Mouse (Mus musculus): ENCODE data around the gene Cpt2. TPM values are rescaled to one million over a fixed set of nuclear protein-coding genes. Genes with fewer than 3 reads are reported as not detected.
A peak's percentile ranks its signal among the peaks of the same experiment; 100 is the strongest.

Gene Cpt2
- 100 to 1,000 TPM; 257 to 276 TPM for total RNA-seq (2021)
- long read RNA-seq, experiment 1, transcript Cpt2-201 (5 exons, 2,372 nt), result major isoform, 603 of 644 reads
- long read RNA-seq, experiment 1, transcript Cpt2-203 (4 exons, 1,015 nt), result minor isoform, 8 of 644 reads
- long read RNA-seq, experiment 1, partial matches to known transcripts, result 26 of 644 reads
- long read RNA-seq, experiment 1, other reads (novel, unspliced or antisense), result 7 of 644 reads
- long read RNA-seq, experiment 2, transcript Cpt2-201 (5 exons, 2,372 nt), result major isoform, 630 of 657 reads
- long read RNA-seq, experiment 2, partial matches to known transcripts, result 16 of 657 reads
- long read RNA-seq, experiment 2, other reads (novel, unspliced or antisense), result 7 of 657 reads

DNA sequence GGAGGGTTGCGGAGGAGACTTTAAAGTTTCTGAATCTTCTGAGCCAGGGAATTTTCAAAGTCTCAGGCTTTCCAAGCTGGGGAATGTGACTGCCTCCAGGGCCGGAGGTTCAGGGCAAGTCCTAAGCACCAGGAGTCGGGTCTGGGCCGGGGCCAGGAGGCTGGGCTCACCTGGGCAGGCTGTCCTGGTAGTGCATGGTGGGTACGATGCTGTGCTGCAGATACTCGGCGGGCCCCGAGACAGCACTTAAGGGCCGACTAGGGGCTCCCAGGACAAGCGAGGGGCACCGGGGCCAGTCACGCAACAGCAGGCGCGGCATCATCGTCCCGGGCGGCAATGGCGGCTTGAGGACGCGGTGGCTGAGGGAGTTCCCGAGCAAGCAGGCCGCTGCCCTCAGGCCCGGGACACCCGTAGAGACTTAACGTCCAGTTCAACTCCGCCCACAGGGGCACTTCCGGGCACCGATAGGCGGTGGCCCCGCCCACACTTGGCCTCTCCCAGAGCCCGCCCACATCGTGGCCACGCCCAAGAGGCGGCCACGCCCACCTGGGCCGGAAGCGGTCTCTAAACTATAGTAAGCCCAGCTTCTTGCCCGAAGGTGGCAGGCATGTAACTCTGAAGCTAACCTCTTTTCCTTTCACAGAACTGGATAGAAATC is at the start of gene Cpt2:
Gene Cpt2 (minus strand): TSS at position 466 of the 658 bp plus-strand sequence.
- DNase-seq, result peak; percentile 96 to 98
- intact Hi-C loops (cut with DNase I), result loop anchor here (10.0 kb wide), 1 partner anchor 402 kb away; the partner anchor contains the start of gene Coa7

DNA sequence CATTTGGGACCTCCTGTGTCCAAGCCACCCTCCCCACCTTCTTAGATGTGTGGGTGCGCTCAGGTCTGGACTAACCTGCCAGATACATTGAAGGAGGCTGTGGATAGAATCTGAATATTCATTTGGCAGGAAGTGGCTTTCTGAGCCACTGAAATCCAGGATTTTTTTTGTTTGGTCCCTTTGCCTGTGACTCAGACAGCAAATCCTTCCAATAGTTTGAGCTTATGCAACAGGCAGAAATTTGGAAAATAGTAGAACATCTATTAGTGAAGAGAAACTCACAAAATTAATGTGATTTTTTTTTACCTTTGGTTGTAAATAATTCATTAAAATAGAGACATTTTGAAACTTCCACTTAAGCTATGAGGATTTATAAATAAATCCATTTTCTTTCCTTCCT is 47.8 kb upstream of the Cpt2 start:
- DNase-seq, result no peak
- intact Hi-C loops (cut with DNase I), result no loop called here

- intact Hi-C loops (cut with DNase I), result no loop called here
- no peak for DNase-seq
These were observed 46.4 kb upstream of the Cpt2 start for GRCm38 (mm10) chr4:107969781-107970180.

- DNase-seq, result no peak
- intact Hi-C loops (cut with DNase I), result no loop called here
These were observed 44.7 kb upstream of the Cpt2 start, which contains the start of gene Slc1a7 for GRCm38 (mm10) chr4:107967966-107968682. Slc1a7 (plus strand) TSS chr4:107968332.

DNA sequence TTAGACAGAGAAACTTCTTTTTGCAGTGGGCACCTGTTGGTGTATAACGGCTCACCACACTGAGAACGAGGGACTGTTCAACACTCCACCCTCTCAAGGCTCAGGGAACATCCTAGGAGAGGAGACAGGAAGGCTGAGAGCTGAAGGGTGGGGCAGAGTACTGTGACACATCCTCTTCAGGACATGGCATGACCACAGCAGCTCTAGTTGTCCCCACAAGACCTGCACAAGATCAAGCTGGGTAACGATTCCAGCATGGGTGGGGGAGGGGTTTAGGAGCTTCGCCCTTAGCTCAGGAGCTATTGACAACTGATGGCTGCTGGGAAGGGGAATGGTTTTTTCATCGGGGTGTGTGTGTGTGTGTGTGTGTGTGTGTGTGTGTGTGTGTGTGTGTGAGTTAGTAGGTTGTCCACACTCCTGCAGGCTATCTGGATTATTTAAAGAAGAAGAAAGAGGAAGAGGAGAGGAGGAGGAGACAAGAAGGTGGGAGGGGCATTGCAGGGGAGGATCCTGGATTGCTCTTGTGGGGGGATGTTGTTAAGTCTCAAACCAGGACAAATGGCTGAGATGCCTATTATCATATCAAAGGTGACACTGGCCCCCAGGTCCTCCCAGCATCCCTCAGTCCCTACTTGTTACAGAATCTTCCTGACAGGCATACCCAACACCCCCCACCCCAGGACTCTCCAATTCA is 43.2 kb upstream of the Cpt2 start:
- intact Hi-C loops (cut with DNase I), result no loop called here
- peak in 1 of 2 experiments; percentile 55 for DNase-seq

DNA sequence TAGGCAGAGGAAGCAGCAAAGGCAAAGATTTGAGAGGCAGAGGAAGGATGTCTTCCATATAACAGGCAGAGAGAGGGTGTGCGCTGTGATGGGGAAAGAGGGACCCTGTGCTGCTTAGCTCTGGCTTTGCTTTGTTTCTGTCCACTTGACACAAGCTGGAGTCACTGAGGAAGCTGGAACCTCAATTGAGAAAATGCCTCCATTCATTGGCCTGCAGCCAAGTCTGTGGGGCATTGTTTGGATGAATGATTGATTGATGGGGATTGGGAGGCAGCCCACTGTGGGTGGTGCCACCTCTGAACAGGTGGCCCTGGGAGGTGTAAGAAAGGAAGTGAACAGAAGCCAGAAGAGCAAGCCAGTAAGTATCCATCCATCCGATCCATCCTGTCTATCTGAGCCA is 39.4 kb upstream of the Cpt2 start:
- DNase-seq, result no peak
- intact Hi-C loops (cut with DNase I), result no loop called here

- peak; percentile 78 to 89 for DNase-seq
- intact Hi-C loops (cut with DNase I), result no loop called here
These were observed 38.8 kb upstream of the Cpt2 start for GRCm38 (mm10) chr4:107962044-107962732.

DNA sequence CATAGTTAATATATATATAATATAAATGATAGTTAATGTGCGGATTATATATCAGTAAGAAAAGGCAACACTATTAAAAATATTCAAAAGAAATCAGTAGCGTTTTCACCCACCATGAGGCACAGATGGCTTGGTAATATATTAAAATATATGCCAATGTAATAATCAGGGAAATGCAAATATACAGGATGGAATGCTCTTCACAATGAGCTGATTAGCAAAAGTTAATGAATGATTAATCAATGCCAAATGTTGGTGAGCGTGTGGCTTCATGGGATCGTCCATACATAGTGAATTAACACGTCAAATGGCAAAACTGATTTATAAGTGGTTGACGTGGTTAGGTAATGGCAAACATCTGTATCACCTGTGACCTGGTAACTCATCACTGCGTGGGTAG is 35.1 kb upstream of the Cpt2 start:
- DNase-seq, result no peak
- intact Hi-C loops (cut with DNase I), result no loop called here

- intact Hi-C loops (cut with DNase I), result no loop called here
- DNase-seq, result no peak
These were observed 32.3 kb upstream of the Cpt2 start for GRCm38 (mm10) chr4:107955691-107956090.

DNA sequence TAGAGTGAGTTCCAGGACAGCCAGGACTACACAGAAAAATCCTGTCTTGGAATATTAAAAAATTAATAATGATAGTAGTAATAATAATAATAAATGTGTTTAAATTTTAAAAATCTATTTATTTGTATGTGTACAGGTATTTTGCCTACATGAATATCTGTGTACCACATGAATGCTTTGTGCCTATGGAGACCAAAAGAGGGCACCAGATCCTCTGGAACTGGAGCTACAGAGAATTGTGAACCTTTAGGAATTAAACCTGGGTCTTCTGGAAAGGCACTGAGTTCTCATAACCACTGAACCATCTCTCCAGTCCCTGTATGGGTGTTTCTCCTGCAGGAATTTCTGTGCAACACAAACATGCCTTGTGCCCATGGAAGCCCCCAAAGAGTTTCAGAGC is 29.4 kb upstream of the Cpt2 start:
- DNase-seq, result no peak
- intact Hi-C loops (cut with DNase I), result loop anchor here (5.0 kb wide), 1 partner anchor 79 kb away; no protein-coding TSS in a partner anchor

GRCm38 (mm10) chr4:107949918-107950317 is 26.5 kb upstream of the Cpt2 start:
- intact Hi-C loops (cut with DNase I), result loop anchor here (5.0 kb wide), 1 partner anchor 82 kb away; no protein-coding TSS in a partner anchor

DNA sequence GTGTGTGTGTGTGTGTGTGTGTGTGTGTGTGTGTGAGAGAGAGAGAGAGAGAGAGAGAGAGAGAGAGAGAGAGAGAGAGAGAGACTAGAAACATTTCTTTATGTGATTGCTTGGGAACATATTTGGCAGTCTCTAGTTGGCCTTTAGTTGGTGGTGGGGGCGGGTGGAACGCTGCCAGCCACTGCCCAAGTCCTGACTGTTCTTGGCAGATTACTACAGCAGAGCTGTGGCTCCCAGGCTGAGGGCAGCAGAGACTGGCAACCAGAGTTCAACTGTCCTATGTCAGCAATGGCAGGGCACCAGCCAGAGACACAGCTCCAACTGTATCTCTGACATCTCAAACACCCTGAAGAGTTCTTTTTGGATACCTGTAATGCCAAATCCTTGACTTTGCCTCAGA is 20.7 kb upstream of the Cpt2 start:
- intact Hi-C loops (cut with DNase I), result loop anchor here (5.0 kb wide), 1 partner anchor 383 kb away; the partner anchor contains the start of gene Coa7
- peak; percentile 31 to 34 for DNase-seq

More at GRCm38 (mm10) chr4:107949918-107950317, 26.5 kb upstream of the Cpt2 start:
- no peak for DNase-seq

GRCm38 (mm10) chr4:107942741-107943140 is 19.3 kb upstream of the Cpt2 start:
- no peak for DNase-seq
- intact Hi-C loops (cut with DNase I), result loop anchor here (5.0 kb wide), 1 partner anchor 385 kb away; the partner anchor contains the start of gene Coa7

GRCm38 (mm10) chr4:107938124-107938523 is 14.7 kb upstream of the Cpt2 start:
- intact Hi-C loops (cut with DNase I), result no loop called here

DNA sequence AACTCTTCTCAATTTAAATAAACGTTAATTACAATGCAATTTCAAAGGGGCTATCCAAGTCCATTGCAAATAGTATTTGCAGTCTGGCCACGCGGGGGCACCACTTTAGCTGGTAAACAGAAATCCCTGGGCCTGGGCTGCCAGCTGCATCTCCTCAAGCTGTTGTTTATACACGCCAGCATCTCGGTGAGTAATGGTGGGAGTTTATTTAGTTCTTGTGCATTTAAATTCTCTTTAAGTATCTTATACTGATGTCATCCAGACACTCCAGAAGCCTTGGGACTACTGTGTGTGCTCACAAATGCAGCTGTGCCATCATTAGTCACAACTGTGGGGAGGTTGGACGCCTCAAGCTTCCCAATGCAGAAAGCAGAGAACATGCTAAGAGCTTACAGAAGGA is 13.9 kb upstream of the Cpt2 start:
- intact Hi-C loops (cut with DNase I), result no loop called here
- peak; percentile 76 to 83 for DNase-seq

More at GRCm38 (mm10) chr4:107938124-107938523, 14.7 kb upstream of the Cpt2 start:
- no peak for DNase-seq

- intact Hi-C loops (cut with DNase I), result no loop called here
- DNase-seq, result no peak
These were observed 11.8 kb upstream of the Cpt2 start for GRCm38 (mm10) chr4:107935254-107935653.

DNA sequence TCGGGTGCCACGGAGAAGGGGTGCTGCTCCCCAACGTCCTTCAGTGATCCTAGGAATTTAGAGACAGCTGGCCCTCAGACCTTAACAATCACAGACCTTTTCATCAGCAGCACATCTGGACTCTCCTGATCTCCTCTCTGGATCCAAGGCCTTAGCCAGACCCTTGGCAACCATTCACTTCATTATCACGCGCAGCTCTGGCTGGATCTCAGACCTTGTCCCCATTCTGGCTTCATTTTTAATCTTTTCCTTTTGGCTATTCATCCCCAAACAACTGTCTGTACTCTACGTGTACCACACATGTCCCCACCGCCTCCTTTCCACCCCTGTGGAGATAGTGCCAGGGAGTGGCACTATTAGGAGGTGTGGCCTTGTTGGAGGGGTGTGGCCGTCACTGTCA is 9.8 kb upstream of the Cpt2 start:
- DNase-seq, result peak in 1 of 2 experiments; percentile 16
- intact Hi-C loops (cut with DNase I), result no loop called here

GRCm38 (mm10) chr4:107931453-107931852 is 8.0 kb upstream of the Cpt2 start:
- intact Hi-C loops (cut with DNase I), result no loop called here
- DNase-seq, result no peak

DNA sequence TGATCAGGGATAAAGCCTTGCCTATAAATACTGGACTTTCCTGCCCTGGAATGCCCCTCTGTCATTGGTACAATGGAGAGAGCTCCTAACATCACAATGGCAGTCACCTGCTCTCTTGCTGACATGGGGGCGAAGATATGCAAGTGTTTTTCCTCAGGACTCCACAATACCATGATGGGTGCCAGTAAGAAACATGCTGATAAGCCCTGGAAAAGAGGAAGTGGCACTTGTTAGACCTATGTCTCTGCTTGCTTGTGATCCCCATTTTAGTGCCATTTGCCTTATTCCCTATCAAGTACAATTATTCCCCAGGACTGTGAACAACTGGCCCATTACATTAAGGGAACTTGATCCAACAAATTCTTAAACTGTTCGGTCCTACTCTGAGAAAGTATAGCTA is 5.3 kb upstream of the Cpt2 start:
- intact Hi-C loops (cut with DNase I), result loop anchor here (10.0 kb wide), 1 partner anchor 396 kb away; the partner anchor contains the start of gene Coa7
- DNase-seq, result no peak
